Mouse (Mus musculus): ENCODE data around the gene Gm7073.
A peak's percentile ranks its signal among the peaks of the same experiment; 100 is the strongest.

Gm7073 gene

GRCm38 (mm10) chrX:60539149-60539548, at the start of gene Gm7073:
Gene Gm7073, minus strand, starts transcription at chrX:60539249.
- no peak for DNase-seq

DNA sequence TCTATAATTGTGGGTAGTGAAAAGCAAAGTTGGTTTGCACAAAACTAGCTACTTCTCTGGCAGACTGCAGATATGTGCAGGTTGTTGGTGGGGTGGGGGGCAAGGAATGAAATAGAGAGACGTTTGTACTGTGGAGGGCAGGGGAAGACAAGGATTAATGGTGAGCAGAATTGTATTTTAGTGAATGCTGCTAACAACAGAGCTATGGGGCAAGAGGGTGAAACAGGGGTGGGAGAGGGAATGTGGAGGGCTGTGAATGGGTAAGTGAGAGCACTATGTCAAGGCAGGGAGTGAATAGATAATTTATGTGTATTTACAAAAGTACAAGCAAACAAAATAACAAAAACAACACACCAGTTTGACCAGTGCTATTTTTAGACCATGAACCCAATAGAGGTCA, 31.5 kb upstream of the Gm7073 start:
- DNase-seq: no peak

GRCm38 (mm10) chrX:60569047-60569446, 30.0 kb upstream of the Gm7073 start:
- DNase-seq: no peak

- DNase-seq: no peak
These were observed 16.2 kb upstream of the Gm7073 start for GRCm38 (mm10) chrX:60555242-60555641.

DNA sequence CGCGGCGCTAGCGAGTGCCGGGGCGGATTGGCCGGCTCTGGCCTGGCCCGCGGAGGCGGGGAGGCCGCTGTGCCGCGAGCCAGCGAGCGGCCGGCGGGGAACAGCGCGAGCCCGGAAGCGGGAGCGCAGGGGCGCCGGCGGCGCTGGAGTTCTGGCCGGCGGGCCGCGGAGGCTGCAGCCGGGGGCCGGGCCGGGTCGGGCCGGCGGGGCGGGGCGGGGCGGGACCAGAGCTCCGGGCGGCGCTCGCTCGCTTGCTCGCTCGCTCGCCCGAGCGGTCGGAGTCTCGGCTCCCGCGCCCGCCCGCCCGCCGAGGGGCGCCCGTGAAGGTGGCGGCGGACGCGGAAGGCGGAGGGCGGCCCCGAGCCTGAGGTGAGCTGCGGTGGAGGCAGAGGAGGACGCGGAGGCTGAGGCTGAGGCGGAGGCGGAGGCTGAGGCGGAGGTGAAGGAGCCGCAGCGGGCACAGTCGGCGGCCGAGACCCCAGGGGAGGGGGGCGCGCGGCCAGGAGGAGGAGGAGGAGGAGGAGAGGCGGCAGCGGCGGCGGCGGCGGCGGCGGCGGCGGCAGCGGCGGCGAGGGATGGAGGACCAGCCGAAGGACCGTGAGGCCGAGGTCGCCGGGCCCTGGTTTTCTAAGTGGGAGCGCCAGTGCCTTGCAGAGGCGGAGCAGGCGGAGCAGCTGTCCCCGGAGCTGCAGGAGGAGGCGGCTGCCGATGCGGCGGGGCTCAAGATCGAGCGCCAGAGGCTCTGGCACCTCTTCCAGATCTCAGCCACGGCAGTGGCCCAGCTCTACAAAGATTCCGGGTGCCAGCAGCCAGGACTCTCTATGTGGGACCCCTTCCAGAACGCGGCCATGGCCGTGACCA, 8.6 kb upstream of the Gm7073 start:
- peak; percentile 4 to 5 for DNase-seq

DNA sequence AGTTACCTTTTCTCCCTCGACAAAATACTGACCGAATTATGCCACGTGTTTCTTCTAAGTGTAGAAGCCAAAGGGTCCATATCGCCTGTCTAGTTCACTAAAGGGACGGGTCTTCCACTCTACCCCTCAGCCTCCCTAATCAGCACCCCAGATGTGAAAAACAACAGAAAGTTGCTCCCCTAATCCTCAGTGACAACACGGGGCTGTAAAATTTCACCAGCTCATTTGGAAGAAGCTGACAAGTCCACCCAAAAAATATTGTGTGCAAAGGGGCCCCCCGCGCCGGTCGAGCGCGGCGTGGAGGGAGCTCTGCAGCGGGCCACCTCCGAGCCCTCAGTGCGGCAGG, 8.0 kb upstream of the Gm7073 start:
- DNase-seq: no peak

DNA sequence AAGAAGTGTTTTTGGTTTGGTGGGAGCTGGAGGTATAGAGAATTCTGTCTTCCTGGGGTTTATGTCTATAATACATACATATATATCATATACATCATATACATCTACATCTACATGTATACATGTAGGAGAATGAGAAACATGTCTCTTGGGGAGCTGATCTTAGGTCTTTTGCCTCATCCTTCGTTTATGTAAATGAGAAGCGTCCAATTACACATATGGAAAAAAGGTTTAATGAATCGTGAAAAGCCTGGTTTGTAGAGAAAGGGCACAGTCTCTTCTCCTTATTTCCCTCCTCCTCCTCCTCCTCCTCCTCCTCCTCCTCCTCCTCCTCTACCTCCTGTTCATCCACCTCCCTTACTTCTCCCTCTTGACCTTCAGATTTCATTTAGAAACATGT, 6.9 kb upstream of the Gm7073 start:
- no peak for DNase-seq

DNA sequence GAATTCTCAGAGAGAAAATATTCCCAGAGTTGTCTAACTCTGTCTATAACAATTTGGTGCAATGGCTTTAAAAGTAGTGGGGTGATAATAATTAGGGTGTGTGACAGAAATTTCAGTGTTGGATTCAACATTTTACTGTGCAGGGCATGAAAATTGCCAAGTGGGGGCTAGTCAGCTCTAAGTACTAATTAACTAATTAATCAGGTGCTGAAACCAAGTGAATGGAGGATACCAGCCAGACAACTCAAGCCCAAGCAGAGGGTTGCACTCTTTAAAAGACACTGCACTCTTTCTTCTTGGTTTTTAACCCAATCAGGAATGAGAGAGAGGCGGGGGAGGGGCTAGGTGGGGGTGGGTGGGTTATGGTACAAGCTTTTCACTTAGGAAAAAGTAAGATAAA, 6.4 kb upstream of the Gm7073 start:
- no peak for DNase-seq

- no peak for DNase-seq
These were observed 5.0 kb upstream of the Gm7073 start for GRCm38 (mm10) chrX:60544098-60544497.

DNA sequence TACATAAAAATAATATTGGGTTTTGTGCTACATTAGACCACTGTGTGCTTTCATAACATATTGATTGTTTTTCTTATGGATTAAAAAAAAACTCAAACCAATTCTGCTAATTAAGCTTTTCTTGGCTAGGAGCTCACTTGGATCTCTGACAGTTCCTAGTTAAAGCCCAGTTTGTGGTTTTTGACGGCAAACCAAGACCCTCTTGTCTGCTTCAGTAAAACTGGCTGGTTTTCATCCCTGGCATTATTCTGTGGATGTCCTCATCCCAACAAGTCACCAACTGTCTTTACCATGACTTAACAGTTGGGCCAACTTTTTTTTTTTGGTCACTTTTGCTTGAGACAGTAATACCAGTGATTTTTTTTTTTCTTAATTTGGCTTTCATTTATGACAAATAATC, 3.9 kb upstream of the Gm7073 start:
- DNase-seq: no peak

- peak; percentile 3 to 10 for DNase-seq
These were observed 35.1 kb downstream of the Gm7073 start for GRCm38 (mm10) chrX:60503995-60504394.

GRCm38 (mm10) chrX:60497750-60498149, 41.3 kb downstream of the Gm7073 start:
- no peak for DNase-seq

GRCm38 (mm10) chrX:60495308-60495707, 43.7 kb downstream of the Gm7073 start:
- DNase-seq: no peak

DNA sequence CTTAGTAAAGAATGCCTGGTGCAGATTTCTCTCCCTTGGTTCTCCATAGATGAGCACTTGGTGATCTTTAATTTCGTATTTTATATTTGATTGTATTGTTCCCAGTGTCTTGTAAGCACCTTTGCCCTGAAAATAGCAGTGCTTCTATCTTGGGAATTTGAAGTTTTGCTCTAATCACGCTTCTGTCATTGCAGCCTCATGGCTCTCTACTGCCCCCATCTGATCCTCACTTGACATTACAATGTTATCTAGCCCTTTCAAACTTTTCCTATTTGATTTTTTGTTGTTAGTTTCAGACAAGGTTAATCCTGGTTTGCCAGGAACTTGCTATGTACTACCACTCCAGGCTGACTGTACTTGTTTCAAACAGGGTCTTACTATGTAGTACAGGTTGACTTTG, 75.3 kb downstream of the Gm7073 start:
- DNase-seq: peak in 1 of 2 experiments; percentile 1

GRCm38 (mm10) chrX:60414563-60415111, 124.4 kb downstream of the Gm7073 start:
- no peak for DNase-seq

GRCm38 (mm10) chrX:60405681-60406080, 133.4 kb downstream of the Gm7073 start:
- peak; percentile 62 to 70 for DNase-seq

GRCm38 (mm10) chrX:60404668-60405044, 134.4 kb downstream of the Gm7073 start:
- DNase-seq: peak; percentile 89 to 90

GRCm38 (mm10) chrX:60403764-60404667, 135.0 kb downstream of the Gm7073 start:
- peak; percentile 38 to 50 for DNase-seq

DNA sequence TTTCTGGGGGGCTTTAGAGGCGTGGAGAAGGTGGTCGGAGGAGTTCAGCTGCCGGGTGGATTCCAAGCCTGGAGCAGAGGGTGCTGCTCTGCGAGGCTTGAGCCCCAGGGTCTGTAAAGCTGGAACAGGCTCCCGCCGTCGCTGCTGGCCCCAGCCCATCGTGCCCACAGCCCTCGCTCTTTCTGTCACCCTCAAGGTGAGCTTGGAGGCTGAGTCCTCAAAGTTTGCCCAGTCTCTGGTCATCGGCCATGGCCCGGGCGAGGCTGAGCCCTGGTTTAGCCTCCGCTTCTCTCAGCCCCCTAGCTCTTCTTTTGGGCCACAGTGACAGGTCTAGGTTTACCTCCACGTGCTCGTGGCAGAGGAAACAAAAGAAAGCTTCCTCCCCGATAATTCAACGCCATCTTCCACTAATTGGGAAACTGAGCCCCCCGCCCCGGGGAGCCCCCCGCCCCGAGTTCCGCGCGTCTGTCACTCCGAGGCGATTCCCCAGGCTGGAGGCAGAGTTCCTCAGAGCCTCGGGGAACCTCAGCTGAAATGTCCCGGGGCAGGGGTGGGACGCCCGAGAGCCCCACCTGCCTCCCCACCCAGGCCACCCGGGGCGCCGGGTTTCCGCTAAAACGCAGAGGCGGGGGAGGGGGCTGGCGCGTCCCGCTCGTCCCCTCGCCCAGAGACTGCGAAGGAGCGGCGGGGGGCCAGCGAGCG, 135.8 kb downstream of the Gm7073 start:
- peak; percentile 2 to 5 for DNase-seq

DNA sequence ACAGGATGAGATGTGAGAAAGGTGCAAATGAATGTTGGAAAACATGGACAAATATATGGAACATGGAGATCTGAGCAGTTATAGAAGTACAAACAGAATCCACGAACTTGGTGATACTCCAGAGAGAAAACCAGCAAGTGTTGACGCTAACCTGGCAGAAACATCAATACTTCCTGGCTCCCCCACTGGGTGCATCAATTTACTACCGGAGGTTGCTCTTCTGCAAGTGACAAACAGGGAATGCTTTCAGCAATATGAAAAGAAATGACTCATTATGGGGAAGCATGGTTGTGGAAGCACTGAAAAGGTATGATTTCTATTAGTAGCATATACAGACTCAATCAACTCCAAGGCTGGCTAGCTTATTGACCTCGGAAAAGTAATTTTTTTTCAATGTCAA, 144.8 kb downstream of the Gm7073 start:
- no peak for DNase-seq

DNA sequence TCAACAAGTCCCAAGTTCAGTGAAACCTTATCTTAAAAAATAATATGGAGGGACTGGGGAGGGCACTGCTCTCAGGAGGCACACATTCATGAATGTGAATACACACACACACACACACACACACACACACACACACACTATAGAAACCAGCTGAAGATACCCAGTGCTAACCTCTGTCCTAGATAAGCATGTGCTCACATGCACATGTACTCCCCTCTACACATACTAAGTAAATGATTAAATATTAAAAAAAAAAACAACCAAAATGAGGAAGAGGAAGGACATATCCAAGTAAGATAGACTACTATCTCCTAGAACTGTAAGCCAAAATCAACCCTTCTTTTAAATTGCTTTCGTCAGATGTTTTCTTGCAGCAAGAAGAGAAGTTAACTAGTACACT, 152.2 kb downstream of the Gm7073 start:
- DNase-seq: no peak

All from kidney, adult 8-10 months (tissue).